Mouse (Mus musculus) neural tube, embryonic 15.5 days (tissue): Measurements from ENCODE around the gene Slit2. TPM values are rescaled to one million over a fixed set of nuclear protein-coding genes. Genes with fewer than 3 reads are reported as not detected.

Experiments
- ATAC-seq: fragments of 200-750 bp; cut with Nextera tagmentation; 2 replicates; pipeline ENCODE4 v1.8.0; 2017; ENCODE audit warnings: mild to moderate bottlenecking, moderate TSS enrichment, moderate library complexity; ENCODE audit not compliant: low FRiP score
- H3K27ac ChIP-seq: fragments of 300-500 bp; sonication (generic); replicated peaks from 2 replicates; pipeline ENCODE4 v1.5.1; 2015; ENCODE audit warnings: mild to moderate bottlenecking, inconsistent platforms
- H3K27me3 ChIP-seq: fragments of 300-500 bp; sonication (generic); replicated peaks from 2 replicates; pipeline ENCODE4 v1.6.1; 2015; ENCODE audit warnings: inconsistent platforms
- H3K36me3 ChIP-seq: fragments of 300-500 bp; sonication (generic); 2 replicates; pipeline ENCODE4 v1.6.1; 2015; ENCODE audit warnings: inconsistent platforms
- H3K4me1 ChIP-seq: fragments of 300-500 bp; sonication (generic); 2 replicates; pipeline ENCODE4 v1.6.1; 2015; ENCODE audit warnings: inconsistent platforms
- H3K4me2 ChIP-seq: fragments of 300-500 bp; sonication (generic); 2 replicates; pipeline ENCODE4 v1.6.1; 2015; ENCODE audit warnings: inconsistent platforms, mild to moderate bottlenecking, moderate library complexity
- H3K4me3 ChIP-seq: fragments of 300-500 bp; sonication (generic); replicated peaks from 2 replicates; pipeline ENCODE4 v1.5.1; 2015; ENCODE audit warnings: mild to moderate bottlenecking, inconsistent platforms
- H3K9ac ChIP-seq: fragments of 300-500 bp; sonication (generic); replicated peaks from 2 replicates; pipeline ENCODE4 v1.6.1; 2015; ENCODE audit warnings: mild to moderate bottlenecking, inconsistent platforms
- H3K9me3 ChIP-seq: fragments of 300-500 bp; sonication (generic); replicated peaks from 2 replicates; pipeline ENCODE4 v1.6.1; 2016; ENCODE audit warnings: inconsistent platforms
- WGBS: fragments of 180-500 bp; shearing (Covaris S2); methylation state at CpG from one replicate; pipeline ENCODE4 v1.1.7; 2015; ENCODE audit warnings: mixed read lengths; 5-methylcytosine and 5-hydroxymethylcytosine counted together
- polyA plus RNA-seq: library from polyadenylated mRNA; unstranded; fragments of >200 nt; fragmentation: Nextera tagmentation; extraction: Ambion mirVana; gene quantifications from 2 replicates; pipeline ENCODE4 v1.2.1, GENCODE M21; 2015

The Slit2 gene
- polyA plus RNA-seq, 1 experiment from 2014 or later: 39.1 TPM

GRCm38 (mm10) chr5:48060715-48061114 lies 77.8 kb downstream of the Slit2 start:
- Histone ChIP-seq H3K27me3 (no peaks in the 10 kb centered on the region), H3K4me2 (no peak overlapping the region), H3K9me3 (no peaks in the 10 kb centered on the region), H3K9ac (no peak overlapping the region), H3K27ac (no peak overlapping the region), H3K4me1 (peaks cover 6% of the 10 kb centered on the region; the same call in 1 of the 2 replicates), H3K4me3 (no peak overlapping the region), H3K36me3 (no peaks in the 10 kb centered on the region)
- ATAC-seq: no peak
- WGBS: 20% methylated on average over 2 of the region's 2 CpGs

- 29% methylated on average over 1 of the region's 1 CpGs for WGBS
- Histone ChIP-seq H3K27ac (no peak overlapping the region), H3K4me1 (no peaks in the 10 kb centered on the region)
These were observed 95.8 kb downstream of the Slit2 start for GRCm38 (mm10) chr5:48078730-48079129.

GRCm38 (mm10) chr5:48081223-48081881 lies 98.4 kb downstream of the Slit2 start:
- ATAC-seq: peak; percentile 31; the same call in 1 of the 2 replicates
- no peak overlapping the region for H3K27ac ChIP-seq
- no peaks in the 10 kb centered on the region for H3K36me3 ChIP-seq
- no peak overlapping the region for H3K4me2 ChIP-seq
- H3K27me3 ChIP-seq: no peaks in the 10 kb centered on the region
- H3K4me3 ChIP-seq: no peak overlapping the region
- no peak overlapping the region for H3K9ac ChIP-seq
- H3K9me3 ChIP-seq: no peaks in the 10 kb centered on the region
- WGBS: 33% methylated on average over 8 of the region's 8 CpGs
- no peaks in the 10 kb centered on the region for H3K4me1 ChIP-seq

More at GRCm38 (mm10) chr5:48078730-48079129, 95.8 kb downstream of the Slit2 start:
- Histone ChIP-seq H3K36me3 (no peaks in the 10 kb centered on the region), H3K27me3 (no peaks in the 10 kb centered on the region), H3K4me2 (no peak overlapping the region), H3K9ac (no peak overlapping the region), H3K4me3 (no peak overlapping the region), H3K9me3 (no peaks in the 10 kb centered on the region)
- no peak for ATAC-seq

GRCm38 (mm10) chr5:48113400-48113799 lies 130.5 kb downstream of the Slit2 start:
- H3K27me3 ChIP-seq: no peaks in the 10 kb centered on the region
- no peaks in the 10 kb centered on the region for H3K9me3 ChIP-seq
- no peak overlapping the region for H3K4me2 ChIP-seq
- H3K4me3 ChIP-seq: no peak overlapping the region
- 24% methylated on average over 1 of the region's 1 CpGs for WGBS
- no peaks in the 10 kb centered on the region for H3K36me3 ChIP-seq
- no peak overlapping the region for H3K27ac ChIP-seq
- H3K9ac ChIP-seq: no peak overlapping the region
- no peak for ATAC-seq
- peaks cover 12% of the 10 kb centered on the region for H3K4me1 ChIP-seq

GRCm38 (mm10) chr5:48114969-48115537 lies 132.1 kb downstream of the Slit2 start:
- no peaks in the 10 kb centered on the region for H3K9me3 ChIP-seq
- H3K4me1 ChIP-seq: peaks cover 12% of the 10 kb centered on the region
- H3K4me2 ChIP-seq: no peak overlapping the region
- 29% methylated on average over 4 of the region's 4 CpGs for WGBS
- H3K27ac ChIP-seq: no peak overlapping the region
- H3K27me3 ChIP-seq: no peaks in the 10 kb centered on the region
- ATAC-seq: no peak
- no peaks in the 10 kb centered on the region for H3K36me3 ChIP-seq
- no peak overlapping the region for H3K9ac ChIP-seq
- no peak overlapping the region for H3K4me3 ChIP-seq

GRCm38 (mm10) chr5:48122651-48123050 lies 139.7 kb downstream of the Slit2 start:
- Histone ChIP-seq H3K4me2 (no peak overlapping the region), H3K9ac (no peak overlapping the region), H3K4me1 (peaks cover 5% of the 10 kb centered on the region; the same call in 1 of the 2 replicates), H3K27ac (no peak overlapping the region), H3K4me3 (no peak overlapping the region), H3K36me3 (no peaks in the 10 kb centered on the region), H3K27me3 (no peaks in the 10 kb centered on the region), H3K9me3 (no peaks in the 10 kb centered on the region)
- ATAC-seq: no peak
- WGBS: 83% methylated on average over 5 of the region's 5 CpGs

GRCm38 (mm10) chr5:48125770-48126423 lies 143.0 kb downstream of the Slit2 start:
- Histone ChIP-seq H3K9me3 (no peaks in the 10 kb centered on the region), H3K36me3 (no peaks in the 10 kb centered on the region), H3K4me1 (peaks cover 2% of the 10 kb centered on the region; the same call in 1 of the 2 replicates), H3K4me3 (no peak overlapping the region), H3K27me3 (no peaks in the 10 kb centered on the region), H3K4me2 (no peak overlapping the region), H3K9ac (no peak overlapping the region), H3K27ac (no peak overlapping the region)
- 81% methylated on average over 3 of the region's 3 CpGs for WGBS
- no peak for ATAC-seq

GRCm38 (mm10) chr5:48129981-48130380 lies 147.0 kb downstream of the Slit2 start:
- 83% methylated on average over 4 of the region's 4 CpGs for WGBS
- no peak overlapping the region for H3K27ac ChIP-seq
- H3K4me3 ChIP-seq: no peak overlapping the region
- H3K9ac ChIP-seq: no peak overlapping the region
- no peaks in the 10 kb centered on the region for H3K27me3 ChIP-seq
- no peaks in the 10 kb centered on the region for H3K4me1 ChIP-seq
- no peaks in the 10 kb centered on the region for H3K9me3 ChIP-seq
- no peak for ATAC-seq
- no peaks in the 10 kb centered on the region for H3K36me3 ChIP-seq
- no peak overlapping the region for H3K4me2 ChIP-seq

- Histone ChIP-seq H3K36me3 (no peaks in the 10 kb centered on the region), H3K4me1 (0 out of 2 replicates have a peak, but pooled peaks cover 5% of the 10 kb centered on the region), H3K27me3 (no peaks in the 10 kb centered on the region), H3K9ac (no peak overlapping the region), H3K9me3 (no peaks in the 10 kb centered on the region), H3K4me2 (no peak overlapping the region), H3K27ac (no peak overlapping the region), H3K4me3 (no peak overlapping the region)
- peak; percentile 41; the same call in 1 of the 2 replicates for ATAC-seq
- WGBS: 27% methylated on average over 3 of the region's 3 CpGs
These were observed 153.6 kb downstream of the Slit2 start for GRCm38 (mm10) chr5:48136571-48136970.

GRCm38 (mm10) chr5:48138849-48139487 lies 156.0 kb downstream of the Slit2 start:
- no peak overlapping the region for H3K4me3 ChIP-seq
- H3K4me1 ChIP-seq: 0 out of 2 replicates have a peak, but pooled peaks cover 5% of the 10 kb centered on the region
- 18% methylated on average over 8 of the region's 8 CpGs for WGBS
- no peaks in the 10 kb centered on the region for H3K9me3 ChIP-seq
- no peak overlapping the region for H3K27ac ChIP-seq
- H3K36me3 ChIP-seq: no peaks in the 10 kb centered on the region
- no peaks in the 10 kb centered on the region for H3K27me3 ChIP-seq
- H3K4me2 ChIP-seq: no peak overlapping the region
- ATAC-seq: no peak
- H3K9ac ChIP-seq: no peak overlapping the region

GRCm38 (mm10) chr5:48139488-48139862 lies 156.5 kb downstream of the Slit2 start:
- no peaks in the 10 kb centered on the region for H3K9me3 ChIP-seq
- 10% methylated on average over 6 of the region's 6 CpGs for WGBS
- no peaks in the 10 kb centered on the region for H3K36me3 ChIP-seq
- H3K27me3 ChIP-seq: no peaks in the 10 kb centered on the region
- no peak for ATAC-seq
- H3K4me2 ChIP-seq: no peak overlapping the region
- H3K27ac ChIP-seq: no peak overlapping the region
- H3K4me1 ChIP-seq: 0 out of 2 replicates have a peak, but pooled peaks cover 5% of the 10 kb centered on the region
- H3K4me3 ChIP-seq: no peak overlapping the region
- H3K9ac ChIP-seq: no peak overlapping the region
